Mouse (Mus musculus): ENCODE measurements around the gene Cnih2. TPM values are rescaled to one million over a fixed set of nuclear protein-coding genes. Genes with fewer than 3 reads are reported as not detected.
A peak's percentile ranks its signal among the peaks of the same experiment; 100 is the strongest.

The Cnih2 gene
- polyA plus RNA-seq, 1 experiment from 2014 or later, result 347 TPM

DNA sequence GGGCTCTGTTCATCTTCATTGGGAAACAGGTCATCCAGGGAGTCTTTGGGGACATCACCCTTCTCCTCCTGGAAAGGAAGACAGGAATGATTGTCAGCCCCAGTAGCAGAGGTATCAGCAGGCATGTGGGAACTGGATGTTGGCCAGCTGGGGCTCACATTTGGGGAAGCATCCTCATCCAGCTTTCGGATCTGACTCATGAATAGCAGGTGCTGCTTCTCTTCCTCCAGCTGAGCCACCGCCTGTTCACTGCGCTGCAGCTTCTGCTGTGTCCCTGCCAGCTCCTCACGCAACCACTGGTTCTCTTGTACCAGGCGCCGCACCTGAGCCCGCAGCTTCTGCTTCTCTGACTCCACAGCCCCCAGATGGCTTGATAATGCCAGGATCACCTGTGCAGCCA is 15.5 kb upstream of the Cnih2 start:
- Histone ChIP-seq H3K27me3 (replicated peaks; ENCODE audit: control insufficient read depth, insufficient read depth, low read length) (no peaks in the 10 kb centered on the region), H3K4me3 (replicated peaks; ENCODE audit: low read length) (no peak overlapping the region), H3K4me1 (replicated peaks; ENCODE audit: control insufficient read depth, insufficient read depth, low read length) (peaks cover 15% of the 10 kb centered on the region), H3K4me2 (ENCODE audit: low read length) (no peak overlapping the region), H3K36me3 (ENCODE audit: control insufficient read depth, insufficient read depth) (peaks cover 14% of the 10 kb centered on the region), H3K9me3 (ENCODE audit: control insufficient read depth, low read length) (no peaks in the 10 kb centered on the region), H3K27ac (ENCODE audit: low read length) (no peak overlapping the region), H3K9ac (replicated peaks; ENCODE audit: low read depth, low read length) (no peak overlapping the region)
- no peak for ATAC-seq
- WGBS, result 92% methylated on average over 7 of the region's 7 CpGs

DNA sequence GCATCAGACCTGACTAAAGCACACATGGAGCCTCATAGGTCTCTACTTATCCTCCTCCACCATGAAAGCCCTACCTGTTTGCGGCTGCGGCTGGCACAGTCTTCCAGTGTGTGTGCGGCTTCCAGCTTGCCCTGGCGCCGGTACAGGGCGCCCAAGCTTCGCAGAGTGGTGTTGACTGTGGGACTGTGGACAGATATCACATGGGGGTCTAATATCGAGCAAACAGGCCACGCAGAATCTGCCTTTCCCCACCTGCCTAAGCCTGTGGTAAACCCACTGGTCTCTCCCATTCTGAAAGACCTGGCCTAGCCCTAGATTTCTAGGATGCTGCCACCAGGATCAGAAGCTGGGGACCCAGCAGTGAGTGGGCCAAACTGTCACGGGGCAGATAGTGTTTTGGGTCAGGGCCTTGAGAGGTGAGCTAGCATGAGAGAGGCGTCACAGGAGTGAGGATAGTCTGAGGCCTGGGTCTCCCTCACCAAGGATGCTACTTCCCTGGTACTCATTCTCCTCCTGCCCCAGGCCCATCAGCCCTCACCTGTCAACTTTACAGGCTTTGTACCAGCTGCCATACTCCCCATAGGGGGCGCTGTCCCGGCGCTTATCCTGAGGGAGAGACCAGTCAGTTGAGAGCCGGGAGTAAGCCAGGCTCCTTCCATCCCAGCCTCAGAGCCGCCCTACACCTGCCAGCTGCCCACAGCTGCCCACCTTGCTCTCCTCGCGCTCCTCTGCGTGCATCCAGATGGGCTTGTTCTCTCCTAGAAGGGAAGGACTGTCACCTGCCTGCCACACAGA is 11.5 kb upstream of the Cnih2 start:
- H3K4me1 ChIP-seq (replicated peaks; ENCODE audit: control insufficient read depth, insufficient read depth, low read length), result peaks cover 14% of the 10 kb centered on the region
- WGBS, result 75% methylated on average over 19 of the region's 19 CpGs

DNA sequence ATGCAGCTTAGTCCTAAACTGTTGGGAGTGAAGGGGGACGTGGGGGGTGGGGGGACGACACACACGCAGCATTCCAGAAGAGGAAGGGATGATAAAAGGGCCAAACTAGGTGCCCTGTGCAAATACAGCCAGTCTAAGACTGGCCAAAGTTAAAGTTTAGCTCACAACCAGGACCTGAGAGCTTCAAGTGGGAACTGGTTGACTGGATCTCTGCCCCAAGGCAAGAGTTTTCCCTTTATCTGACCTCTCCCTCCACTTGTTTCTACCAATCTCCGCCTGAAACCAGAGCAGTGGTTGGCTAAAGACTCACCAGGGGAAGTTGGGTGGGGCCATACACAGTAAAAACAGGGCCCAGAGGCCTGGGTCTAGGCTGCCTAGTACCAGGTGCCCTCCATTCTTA is 10.4 kb upstream of the Cnih2 start:
- no peaks in the 10 kb centered on the region for H3K27me3 ChIP-seq (replicated peaks; ENCODE audit: control insufficient read depth, insufficient read depth, low read length)
- peaks cover 26% of the 10 kb centered on the region for H3K36me3 ChIP-seq (ENCODE audit: control insufficient read depth, insufficient read depth)
- peaks cover 14% of the 10 kb centered on the region for H3K4me1 ChIP-seq (replicated peaks; ENCODE audit: control insufficient read depth, insufficient read depth, low read length)
- 71% methylated on average over 4 of the region's 4 CpGs for WGBS
- no peak for ATAC-seq
- no peak overlapping the region for H3K4me2 ChIP-seq (ENCODE audit: low read length)
- no peaks in the 10 kb centered on the region for H3K9me3 ChIP-seq (ENCODE audit: control insufficient read depth, low read length)
- no peak overlapping the region for H3K27ac ChIP-seq (ENCODE audit: low read length)
- H3K9ac ChIP-seq (replicated peaks; ENCODE audit: low read depth, low read length), result no peak overlapping the region
- H3K4me3 ChIP-seq (replicated peaks; ENCODE audit: low read length), result no peak overlapping the region

More for the DNA sequence above, 11.5 kb upstream of the Cnih2 start:
- H3K4me2 ChIP-seq (ENCODE audit: low read length), result no peak overlapping the region
- no peaks in the 10 kb centered on the region for H3K9me3 ChIP-seq (ENCODE audit: control insufficient read depth, low read length)
- no peak overlapping the region for H3K4me3 ChIP-seq (replicated peaks; ENCODE audit: low read length)
- no peak overlapping the region for H3K27ac ChIP-seq (ENCODE audit: low read length)
- H3K36me3 ChIP-seq (ENCODE audit: control insufficient read depth, insufficient read depth), result peaks cover 17% of the 10 kb centered on the region
- H3K9ac ChIP-seq (replicated peaks; ENCODE audit: low read depth, low read length), result no peak overlapping the region
- no peaks in the 10 kb centered on the region for H3K27me3 ChIP-seq (replicated peaks; ENCODE audit: control insufficient read depth, insufficient read depth, low read length)
- ATAC-seq, result no peak

DNA sequence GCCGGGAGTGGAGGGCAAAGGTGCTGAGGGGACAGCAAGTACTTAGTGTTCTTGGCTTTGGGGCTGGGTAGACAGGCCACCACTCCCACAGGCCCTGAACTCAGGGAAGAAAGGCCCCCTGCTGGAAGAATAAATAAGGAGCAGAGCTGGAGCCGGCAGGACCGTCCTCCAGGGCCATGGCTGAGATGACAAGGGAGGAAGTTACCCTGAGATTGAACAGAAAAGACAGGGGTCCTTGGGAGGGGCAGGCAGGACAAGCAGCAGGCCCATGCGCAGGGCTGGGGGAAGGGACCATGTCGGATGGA is 9.9 kb upstream of the Cnih2 start:
- Histone ChIP-seq H3K4me3 (replicated peaks; ENCODE audit: low read length) (no peak overlapping the region), H3K27me3 (replicated peaks; ENCODE audit: control insufficient read depth, insufficient read depth, low read length) (no peaks in the 10 kb centered on the region), H3K27ac (ENCODE audit: low read length) (no peak overlapping the region), H3K36me3 (ENCODE audit: control insufficient read depth, insufficient read depth) (peaks cover 31% of the 10 kb centered on the region), H3K9me3 (ENCODE audit: control insufficient read depth, low read length) (no peaks in the 10 kb centered on the region), H3K4me2 (ENCODE audit: low read length) (no peak overlapping the region), H3K4me1 (replicated peaks; ENCODE audit: control insufficient read depth, insufficient read depth, low read length) (peaks cover 14% of the 10 kb centered on the region), H3K9ac (replicated peaks; ENCODE audit: low read depth, low read length) (no peak overlapping the region)
- ATAC-seq, result no peak
- whole genome bisulfite sequencing, result 30% methylated on average over 5 of the region's 5 CpGs

DNA sequence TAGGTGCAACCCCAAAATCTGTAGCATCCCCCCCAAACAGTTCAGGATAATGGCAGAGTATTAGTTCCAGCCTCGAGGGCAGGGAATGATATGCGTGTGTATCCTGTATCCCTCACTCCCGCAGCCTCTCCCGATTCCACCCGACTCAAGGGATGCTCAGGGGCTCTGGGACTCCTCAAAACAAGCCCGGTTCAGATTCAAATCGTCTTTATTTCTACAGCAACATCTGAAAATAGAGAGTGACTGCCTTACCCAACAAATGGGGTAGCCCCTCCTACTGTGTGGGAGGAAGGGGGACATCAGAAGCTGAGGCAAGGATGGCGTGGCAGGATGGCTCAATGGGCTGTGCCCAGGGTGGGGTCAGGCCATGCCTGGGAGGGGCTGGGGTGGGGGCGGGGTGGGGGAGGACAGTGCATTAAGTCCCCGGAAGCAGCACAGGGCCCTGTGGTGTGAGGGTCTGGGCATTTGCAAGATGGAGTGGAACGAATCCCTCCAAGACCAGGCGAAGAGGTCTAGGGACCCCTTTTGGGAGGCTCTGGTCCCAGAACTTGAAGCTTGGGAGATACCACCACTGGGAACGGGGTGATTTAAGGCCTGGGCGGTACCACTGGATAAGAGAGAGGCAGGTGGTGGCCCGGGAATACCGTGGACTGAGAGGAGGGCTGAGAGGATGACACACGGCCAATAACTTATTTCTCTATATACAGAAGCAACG is 9.4 kb upstream of the Cnih2 start:
- Histone ChIP-seq H3K4me1 (replicated peaks; ENCODE audit: control insufficient read depth, insufficient read depth, low read length) (peaks cover 14% of the 10 kb centered on the region), H3K27ac (ENCODE audit: low read length) (0 out of 2 replicates have a peak overlapping the region, but pooled peaks have one; percentile 15), H3K27me3 (replicated peaks; ENCODE audit: control insufficient read depth, insufficient read depth, low read length) (no peaks in the 10 kb centered on the region), H3K9me3 (ENCODE audit: control insufficient read depth, low read length) (no peaks in the 10 kb centered on the region), H3K9ac (replicated peaks; ENCODE audit: low read depth, low read length) (no peak overlapping the region), H3K36me3 (ENCODE audit: control insufficient read depth, insufficient read depth) (peaks cover 34% of the 10 kb centered on the region), H3K4me3 (replicated peaks; ENCODE audit: low read length) (no peak overlapping the region), H3K4me2 (ENCODE audit: low read length) (no peak overlapping the region)
- 76% methylated on average over 18 of the region's 18 CpGs for WGBS
- no peak for ATAC-seq

DNA sequence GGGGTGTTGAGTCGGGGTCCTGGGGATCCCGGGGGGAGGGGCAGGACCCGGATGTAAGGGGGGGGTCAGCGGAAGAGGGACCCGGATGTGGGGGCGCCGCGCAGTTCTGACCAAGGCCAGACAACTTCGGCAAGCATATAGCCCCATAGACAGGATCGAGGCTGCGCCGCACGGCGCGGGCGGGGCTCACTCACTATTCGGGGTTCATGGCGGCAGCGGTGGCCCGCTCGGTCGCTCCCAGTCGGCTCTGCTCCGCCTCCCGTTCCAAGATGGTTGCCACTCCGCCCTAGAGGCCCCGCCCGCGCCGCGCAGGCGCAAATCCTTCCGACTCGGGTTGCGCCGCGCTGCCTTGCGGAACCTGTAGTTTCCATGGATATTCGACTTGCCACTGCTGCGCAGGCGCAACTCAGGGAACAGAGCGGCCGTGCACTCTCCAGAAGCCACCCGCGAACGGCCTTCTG is 8.4 kb upstream of the Cnih2 start, which contains the start of gene Rab1b:
TSS of gene Rab1b (minus strand) at position 342 of the 461 bp plus-strand sequence.
- ATAC-seq, result peak; percentile 97
- Histone ChIP-seq H3K9me3 (ENCODE audit: control insufficient read depth, low read length) (no peaks in the 10 kb centered on the region), H3K4me3 (replicated peaks; ENCODE audit: low read length) (peak within 1 kb of the TSS; percentile 85), H3K36me3 (ENCODE audit: control insufficient read depth, insufficient read depth) (peaks cover 34% of the 10 kb centered on the region), H3K4me1 (replicated peaks; ENCODE audit: control insufficient read depth, insufficient read depth, low read length) (peaks cover 14% of the 10 kb centered on the region), H3K9ac (replicated peaks; ENCODE audit: low read depth, low read length) (peak within 1 kb of the TSS; percentile 94), H3K27ac (ENCODE audit: low read length) (peak within 1 kb of the TSS; percentile 96), H3K4me2 (ENCODE audit: low read length) (peak within 1 kb of the TSS; percentile 82), H3K27me3 (replicated peaks; ENCODE audit: control insufficient read depth, insufficient read depth, low read length) (no peaks in the 10 kb centered on the region)
- WGBS, result under 1% methylated on average over 45 of the region's 46 CpGs

DNA sequence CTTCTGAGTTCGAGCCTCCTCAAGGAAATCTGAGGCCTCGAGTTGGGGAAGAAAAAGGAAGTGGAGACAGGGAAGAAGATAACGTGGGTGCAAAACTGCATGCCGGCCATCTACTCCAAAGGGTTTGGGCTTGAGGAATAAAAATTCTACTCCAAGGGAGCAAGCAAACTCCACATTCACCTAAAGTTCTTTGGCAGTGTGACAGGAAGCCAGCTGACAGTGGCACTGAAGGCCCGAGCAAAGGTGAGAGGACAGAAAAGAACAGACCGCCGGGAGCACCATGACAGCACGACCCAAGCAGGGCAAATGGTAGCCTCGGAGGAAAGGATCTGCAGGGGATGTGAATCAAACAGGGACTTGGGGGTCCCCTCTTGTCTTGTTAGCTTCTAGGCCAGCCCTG is 7.8 kb upstream of the Cnih2 start:
- Histone ChIP-seq H3K27ac (ENCODE audit: low read length) (peak overlapping the region; percentile 96), H3K27me3 (replicated peaks; ENCODE audit: control insufficient read depth, insufficient read depth, low read length) (no peaks in the 10 kb centered on the region), H3K4me1 (replicated peaks; ENCODE audit: control insufficient read depth, insufficient read depth, low read length) (peaks cover 14% of the 10 kb centered on the region), H3K4me3 (replicated peaks; ENCODE audit: low read length) (peak overlapping the region; percentile 85), H3K4me2 (ENCODE audit: low read length) (peak overlapping the region; percentile 82), H3K9me3 (ENCODE audit: control insufficient read depth, low read length) (no peaks in the 10 kb centered on the region), H3K36me3 (ENCODE audit: control insufficient read depth, insufficient read depth) (peaks cover 32% of the 10 kb centered on the region), H3K9ac (replicated peaks; ENCODE audit: low read depth, low read length) (peak overlapping the region; percentile 94)
- 20% methylated on average over 9 of the region's 9 CpGs for WGBS
- no peak for ATAC-seq

DNA sequence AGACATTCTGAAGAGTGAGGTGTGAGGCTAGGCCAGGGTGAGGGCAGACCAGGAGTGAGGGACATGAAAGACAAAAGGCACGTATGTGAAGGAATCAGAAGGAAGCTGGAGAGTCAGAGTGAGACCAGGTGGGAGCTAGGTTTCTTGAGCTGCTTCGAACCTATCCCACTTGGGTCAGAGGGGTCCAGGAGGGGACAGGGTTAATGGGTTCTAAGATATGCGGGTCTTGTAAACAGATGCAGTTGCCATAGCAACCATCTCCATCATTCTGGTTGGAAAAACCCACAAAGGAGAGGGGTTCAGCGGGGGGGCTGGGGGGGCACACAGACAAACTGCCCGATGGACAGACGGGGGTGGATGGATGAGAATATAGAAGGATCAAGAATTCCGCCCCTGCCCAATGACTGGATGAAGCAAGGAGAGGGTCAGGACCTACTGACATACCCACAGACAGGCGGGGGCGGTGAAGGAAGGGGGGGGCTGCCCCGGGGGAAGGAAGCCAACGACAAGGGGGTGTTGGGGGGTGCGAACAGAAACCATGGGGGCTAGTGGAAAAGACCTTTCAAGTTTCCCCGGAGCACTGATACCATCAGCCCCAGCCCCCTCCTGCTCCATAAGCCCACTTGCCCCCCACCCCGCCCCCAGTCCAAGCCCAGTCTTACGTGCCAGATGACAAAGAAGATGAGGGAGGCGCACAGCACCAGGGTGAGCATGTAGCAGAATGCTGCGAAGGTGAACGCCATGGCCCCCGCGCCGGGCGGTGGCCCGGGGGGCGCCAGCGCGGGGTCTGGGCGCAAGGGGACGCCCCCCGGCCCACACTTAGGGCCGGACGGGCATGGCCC is 579 bp downstream of the Cnih2 start:
- Histone ChIP-seq H3K9ac (replicated peaks; ENCODE audit: low read depth, low read length) (peak overlapping the region; percentile 96), H3K27ac (ENCODE audit: low read length) (peak overlapping the region; percentile 92), H3K4me2 (ENCODE audit: low read length) (peak overlapping the region; percentile 59), H3K4me3 (replicated peaks; ENCODE audit: low read length) (peak overlapping the region; percentile 79), H3K9me3 (ENCODE audit: control insufficient read depth, low read length) (no peaks in the 10 kb centered on the region), H3K36me3 (ENCODE audit: control insufficient read depth, insufficient read depth) (peaks cover 11% of the 10 kb centered on the region; the same call in 1 of the 2 replicates), H3K27me3 (replicated peaks; ENCODE audit: control insufficient read depth, insufficient read depth, low read length) (no peaks in the 10 kb centered on the region), H3K4me1 (replicated peaks; ENCODE audit: control insufficient read depth, insufficient read depth, low read length) (peaks cover 53% of the 10 kb centered on the region)
- under 1% methylated on average over 23 of the region's 31 CpGs for WGBS
- ATAC-seq, result peak; percentile 13; the same call in 1 of the 2 replicates
